Mouse (Mus musculus): ENCODE measurements at regions not wholly inside any gene's neighbourhood (a gene's known extent, or its start where the extent isn't known, plus 50 kb on each side); places are given as distances from the start of the nearest gene placed in this dataset.

DNA sequence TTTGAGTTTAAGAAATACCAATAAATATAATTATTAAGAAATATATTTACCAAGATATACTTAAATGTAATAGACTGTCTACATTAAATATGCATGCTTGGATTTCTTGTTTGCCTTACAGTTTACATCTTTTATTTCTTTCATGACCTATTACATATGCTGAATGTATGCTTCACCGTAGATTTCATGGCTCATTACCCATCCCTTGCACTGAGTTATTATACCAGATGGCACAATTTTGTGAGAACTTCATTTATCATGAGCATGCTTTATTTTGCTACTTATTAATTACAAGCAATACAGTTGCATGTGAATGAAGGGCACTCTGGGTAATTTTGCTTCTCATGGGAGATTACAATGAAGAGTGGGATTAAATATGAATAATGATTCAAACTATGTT, 856.0 kb upstream of the Nectin3 start:
- in situ Hi-C loops (cut with MboI, MseI) = no loop called here

- in situ Hi-C loops (cut with MboI, MseI) = no loop called here
Observed at GRCm38 (mm10) chr16:47394398-47394797, 889.1 kb upstream of the Dppa4 start.

DNA sequence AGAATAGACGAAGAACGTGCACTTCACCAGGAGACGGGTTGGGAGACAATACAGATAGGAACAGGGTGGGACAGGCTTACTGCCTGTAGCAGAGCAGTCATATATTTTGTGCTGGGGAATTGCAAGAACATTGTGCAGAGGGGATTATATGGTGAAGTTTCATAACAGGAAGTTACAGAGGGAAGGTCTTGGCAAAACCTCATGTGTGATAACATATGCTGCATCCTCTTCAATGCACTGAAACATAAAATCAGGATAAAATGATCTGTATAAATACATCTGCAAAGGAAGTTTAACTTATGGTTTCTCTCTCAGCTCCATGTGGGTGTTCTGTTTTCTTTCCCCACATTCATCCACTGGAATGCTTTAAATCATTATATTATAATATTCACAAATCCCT, 876.5 kb upstream of the Dppa4 start:
- in situ Hi-C loops (cut with MboI, MseI) = loop anchor here in 1 of 2 experiments (5.0 kb wide), 1 partner anchor 75 kb away; no protein-coding TSS in a partner anchor

DNA sequence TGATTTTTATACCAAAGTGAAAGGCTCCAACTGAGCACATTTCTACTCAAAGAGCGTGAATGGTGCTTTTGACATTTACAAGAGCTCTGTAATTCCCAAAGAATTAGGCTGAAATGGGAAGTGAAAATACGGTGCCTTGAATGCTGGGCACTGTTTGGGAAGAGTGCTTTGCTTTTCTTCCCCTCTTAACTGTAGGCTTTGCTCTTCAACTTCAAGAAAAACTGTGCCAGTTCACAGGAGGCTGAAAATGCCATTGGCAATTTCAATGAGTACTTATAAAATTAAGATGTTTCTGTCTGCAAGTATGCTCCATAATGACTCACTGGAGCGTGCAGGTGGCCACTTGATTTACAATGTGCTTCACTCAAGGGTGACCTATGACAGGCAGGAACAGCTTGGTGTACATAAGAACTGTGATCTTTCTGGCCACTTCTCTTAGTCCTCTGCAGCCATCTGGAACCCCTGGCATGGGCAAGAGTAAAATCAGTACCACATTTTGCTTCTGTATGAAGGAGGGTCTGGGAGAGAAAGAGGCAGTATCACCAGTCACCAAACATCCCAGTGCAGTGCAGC, 864.8 kb upstream of the Dppa4 start:
- in situ Hi-C loops (cut with MboI, MseI) = no loop called here

DNA sequence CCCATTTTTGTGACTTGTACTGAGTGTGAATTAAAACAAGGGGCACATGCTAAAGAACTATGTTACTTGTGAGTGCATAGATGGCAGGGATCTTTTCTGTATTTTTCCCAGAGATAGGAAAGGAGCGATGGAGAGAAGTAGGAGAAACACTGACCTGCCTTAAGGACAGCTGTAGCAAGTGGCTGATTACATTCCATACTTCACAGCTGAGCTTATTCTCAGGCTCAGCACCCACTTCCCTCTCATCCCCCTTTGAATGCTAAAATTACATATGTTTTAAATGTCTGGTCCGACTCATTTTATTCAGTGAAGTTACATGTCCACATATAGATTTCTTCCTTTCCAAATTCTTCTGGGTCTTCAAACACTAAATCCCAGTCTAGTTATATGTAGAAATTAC, 838.5 kb upstream of the Dppa4 start:
- in situ Hi-C loops (cut with MboI, MseI) = no loop called here

DNA sequence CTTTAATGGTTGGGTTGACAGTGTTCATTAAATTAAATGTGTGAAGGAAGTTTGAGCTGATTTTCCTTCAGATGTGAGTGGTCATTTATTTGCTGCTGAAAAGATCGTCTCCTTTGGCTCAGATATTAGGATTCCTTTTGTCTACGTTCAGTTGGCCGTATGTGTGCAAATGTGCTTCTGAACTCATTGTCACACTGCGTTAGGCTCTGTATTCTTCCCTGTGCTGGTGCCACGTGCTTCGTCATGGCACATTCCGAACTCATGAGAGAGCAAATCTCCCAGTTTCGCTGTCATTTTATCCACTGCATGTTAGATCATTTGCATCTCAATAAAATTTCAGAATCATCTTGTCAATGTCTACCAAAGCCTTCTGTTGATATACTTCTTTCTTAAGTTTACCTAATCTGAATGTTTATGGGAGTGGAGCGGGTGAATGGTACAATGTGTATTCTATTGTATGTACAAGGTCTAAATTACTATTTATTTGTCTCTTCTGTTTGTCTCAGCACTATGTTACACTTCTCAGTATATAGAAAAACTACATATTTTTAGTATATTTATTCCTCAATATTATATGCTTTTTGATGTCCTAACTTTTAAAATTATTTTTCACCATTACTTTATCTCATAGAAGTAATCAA, 808.0 kb upstream of the Dppa4 start:
- in situ Hi-C loops (cut with MboI, MseI) = no loop called here

- in situ Hi-C loops (cut with MboI, MseI) = no loop called here
Observed at GRCm38 (mm10) chr16:47482071-47482470, 801.5 kb upstream of the Dppa4 start.

GRCm38 (mm10) chr16:47488525-47488924, 795.0 kb upstream of the Dppa4 start:
- in situ Hi-C loops (cut with MboI, MseI) = no loop called here

GRCm38 (mm10) chr16:47525857-47526256, 757.7 kb upstream of the Dppa4 start:
- in situ Hi-C loops (cut with MboI, MseI) = no loop called here

- in situ Hi-C loops (cut with MboI, MseI) = no loop called here
Observed at GRCm38 (mm10) chr16:47526613-47527012, 756.9 kb upstream of the Dppa4 start.

GRCm38 (mm10) chr16:47536524-47536923, 747.0 kb upstream of the Dppa4 start:
- in situ Hi-C loops (cut with MboI, MseI) = no loop called here

DNA sequence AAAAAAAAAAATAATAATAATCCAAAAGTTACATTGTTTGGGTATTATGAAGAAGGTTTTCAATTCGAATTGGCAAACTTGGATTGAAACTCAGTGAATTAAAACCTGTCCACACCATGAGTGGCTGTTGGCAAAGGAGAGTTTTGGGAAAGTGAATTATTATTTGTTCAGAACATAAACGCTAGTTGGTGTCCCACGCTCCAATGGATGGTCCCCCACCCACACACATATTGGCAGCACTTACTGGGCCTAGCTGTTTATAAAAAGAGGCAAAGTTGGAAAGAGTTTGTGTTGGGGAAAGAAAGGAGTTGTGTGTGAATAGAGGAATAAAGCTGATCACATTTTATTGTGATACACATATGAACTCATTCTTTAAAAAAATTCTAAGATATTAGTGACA, 732.4 kb upstream of the Dppa4 start:
- in situ Hi-C loops (cut with MboI, MseI) = no loop called here

GRCm38 (mm10) chr16:47568051-47568450, 715.5 kb upstream of the Dppa4 start:
- in situ Hi-C loops (cut with MboI, MseI) = no loop called here

DNA sequence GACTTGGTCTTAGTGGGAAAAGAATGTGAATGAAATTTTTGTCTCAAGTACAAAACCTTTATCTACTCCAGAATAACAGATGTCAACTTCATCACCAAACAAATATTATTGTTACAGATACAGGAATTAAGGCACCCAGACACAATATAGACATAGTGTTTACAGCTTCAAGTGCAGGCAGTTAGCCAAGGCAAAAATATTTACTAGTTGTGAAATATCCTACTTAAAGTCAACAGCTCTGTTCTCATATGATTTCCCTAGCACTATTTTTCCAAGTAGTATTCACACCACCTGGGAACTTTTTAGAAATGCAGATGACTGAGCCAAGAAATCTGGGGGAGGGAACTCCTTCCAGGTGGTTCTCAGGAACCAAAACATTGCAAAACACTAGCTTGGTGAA, 684.1 kb upstream of the Dppa4 start:
- in situ Hi-C loops (cut with MboI, MseI) = no loop called here
